Mouse (Mus musculus): ENCODE measurements at regions not wholly inside any gene's neighbourhood (a gene's known extent, or its start where the extent isn't known, plus 50 kb on each side); places are given as distances from the start of the nearest gene placed in this dataset.

DNA sequence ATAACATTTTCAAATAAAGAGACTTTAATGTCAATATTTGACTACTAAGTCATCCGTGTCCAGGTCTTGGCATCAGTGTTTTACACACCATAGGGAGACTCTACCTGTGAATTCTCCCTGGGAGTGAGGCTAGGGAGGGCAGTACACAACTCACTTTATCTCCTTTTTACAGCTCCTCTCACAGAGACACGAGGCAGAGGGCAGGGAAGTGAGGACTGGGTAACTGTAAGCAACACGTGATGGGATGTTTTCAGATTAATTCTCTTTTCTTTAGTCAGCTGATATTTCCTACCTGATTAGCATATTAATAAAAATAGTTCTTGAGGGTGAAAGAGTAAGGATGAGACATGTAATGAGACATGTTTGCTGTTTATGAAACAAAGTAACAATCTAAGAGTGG lies 51.8 kb upstream of the Cdkn2b start:
- TF ChIP-seq CTCF (IDR thresholded peaks at IDR 0.05; ENCODE audit: low read depth, low read length) (no peak), POLR2A (IDR thresholded peaks at IDR 0.05; ENCODE audit: extremely low read depth, insufficient read depth, low read length) (no peak)

Measured in liver, adult 2 months (tissue).